Mouse (Mus musculus): Measurements from ENCODE around the gene Tspan33.
A peak's percentile ranks its signal among the peaks of the same experiment; 100 is the strongest.
"Not testable (repeated sequence)": the region's sequence is repeated elsewhere in the genome, so short reads cannot be mapped to it uniquely, and the experiment has no call there.

The Tspan33 gene

GRCm38 (mm10) chr6:29693953-29694352 lies at the start of gene Tspan33:
TSS of gene Tspan33 (plus strand) at chr6:29694222.
- DNase-seq (ENCODE audit: low read depth) = peak; percentile 72

GRCm38 (mm10) chr6:29649494-29650169 lies 44.4 kb upstream of the Tspan33 start:
- DNase-seq (ENCODE audit: low read depth) = peak; percentile 86

GRCm38 (mm10) chr6:29650170-29650549 lies 43.9 kb upstream of the Tspan33 start:
- DNase-seq (ENCODE audit: low read depth) = no peak

- no peak for DNase-seq (ENCODE audit: low read depth)
Observed at GRCm38 (mm10) chr6:29653271-29653670, 40.8 kb upstream of the Tspan33 start.

- no peak for DNase-seq (ENCODE audit: low read depth)
Observed at GRCm38 (mm10) chr6:29658626-29659475, 35.2 kb upstream of the Tspan33 start.

- no peak for DNase-seq (ENCODE audit: low read depth)
Observed at GRCm38 (mm10) chr6:29659964-29660363, 34.1 kb upstream of the Tspan33 start.

- no peak for DNase-seq (ENCODE audit: low read depth)
Observed at GRCm38 (mm10) chr6:29660662-29661307, 33.2 kb upstream of the Tspan33 start.

GRCm38 (mm10) chr6:29667266-29667665 lies 26.8 kb upstream of the Tspan33 start:
- DNase-seq (ENCODE audit: low read depth) = no peak

GRCm38 (mm10) chr6:29671741-29672140 lies 22.3 kb upstream of the Tspan33 start:
- no peak for DNase-seq (ENCODE audit: low read depth)

GRCm38 (mm10) chr6:29672563-29673411 lies 21.2 kb upstream of the Tspan33 start:
- DNase-seq (ENCODE audit: low read depth) = no peak

- no peak for DNase-seq (ENCODE audit: low read depth)
Observed at GRCm38 (mm10) chr6:29673739-29674138, 20.3 kb upstream of the Tspan33 start.

- DNase-seq (ENCODE audit: low read depth) = not testable (repeated sequence)
Observed at GRCm38 (mm10) chr6:29679947-29680550, 14.0 kb upstream of the Tspan33 start.

GRCm38 (mm10) chr6:29681853-29682252 lies 12.2 kb upstream of the Tspan33 start:
- DNase-seq (ENCODE audit: low read depth) = no peak

GRCm38 (mm10) chr6:29684686-29685085 lies 9.3 kb upstream of the Tspan33 start:
- DNase-seq (ENCODE audit: low read depth) = no peak

GRCm38 (mm10) chr6:29685952-29686351 lies 8.1 kb upstream of the Tspan33 start:
- no peak for DNase-seq (ENCODE audit: low read depth)

GRCm38 (mm10) chr6:29689458-29689857 lies 4.6 kb upstream of the Tspan33 start:
- no peak for DNase-seq (ENCODE audit: low read depth)

GRCm38 (mm10) chr6:29694375-29695289 lies 610 bp downstream of the Tspan33 start:
- no peak for DNase-seq (ENCODE audit: low read depth)

GRCm38 (mm10) chr6:29695290-29695674 lies 1.3 kb downstream of the Tspan33 start:
- no peak for DNase-seq (ENCODE audit: low read depth)

- no peak for DNase-seq (ENCODE audit: low read depth)
Observed at GRCm38 (mm10) chr6:29695975-29696374, 2.0 kb downstream of the Tspan33 start.

- DNase-seq (ENCODE audit: low read depth) = no peak
Observed at GRCm38 (mm10) chr6:29697139-29697538, 3.1 kb downstream of the Tspan33 start.

All from naive thymus-derived CD4-positive, alpha-beta T cell, adult 2 months (primary cell).